Mouse (Mus musculus): ENCODE data around the gene Mmrn1. TPM values are rescaled to one million over a fixed set of nuclear protein-coding genes. Genes with fewer than 3 reads are reported as not detected.

Gene Mmrn1
- polyA plus RNA-seq, 1 experiment from 2014 or later = 7.3 TPM

GRCm38 (mm10) chr6:60950415-60950814, 25.6 kb downstream of the Mmrn1 start:
- H3K27ac ChIP-seq (ENCODE audit: low read depth, low read length) = no peak overlapping the region
- H3K4me3 ChIP-seq (ENCODE audit: low read length) = no peak overlapping the region
- H3K27me3 ChIP-seq (ENCODE audit: control insufficient read depth, insufficient read depth, low read length) = no peaks in the 10 kb centered on the region
- H3K9me3 ChIP-seq (ENCODE audit: control insufficient read depth, low read length) = no peaks in the 10 kb centered on the region
- H3K4me1 ChIP-seq (ENCODE audit: control insufficient read depth, insufficient read depth, low read length) = no peaks in the 10 kb centered on the region
- no peak for ATAC-seq (ENCODE audit: low FRiP score, low TSS enrichment)
- H3K9ac ChIP-seq (ENCODE audit: low read depth, low read length) = no peak overlapping the region
- no peaks in the 10 kb centered on the region for H3K36me3 ChIP-seq (ENCODE audit: control insufficient read depth, insufficient read depth, low read length)
- no peak overlapping the region for H3K4me2 ChIP-seq (replicated peaks; ENCODE audit: low read depth, low read length)
- 72% methylated on average over 3 of the region's 3 CpGs for WGBS

GRCm38 (mm10) chr6:60961285-60961684, 36.5 kb downstream of the Mmrn1 start:
- H3K27ac ChIP-seq (ENCODE audit: low read depth, low read length) = no peak overlapping the region
- no peaks in the 10 kb centered on the region for H3K27me3 ChIP-seq (ENCODE audit: control insufficient read depth, insufficient read depth, low read length)
- 88% methylated on average over 2 of the region's 2 CpGs for WGBS
- no peaks in the 10 kb centered on the region for H3K9me3 ChIP-seq (ENCODE audit: control insufficient read depth, low read length)
- no peaks in the 10 kb centered on the region for H3K4me1 ChIP-seq (ENCODE audit: control insufficient read depth, insufficient read depth, low read length)
- H3K36me3 ChIP-seq (ENCODE audit: control insufficient read depth, insufficient read depth, low read length) = no peaks in the 10 kb centered on the region
- H3K9ac ChIP-seq (ENCODE audit: low read depth, low read length) = no peak overlapping the region
- H3K4me3 ChIP-seq (ENCODE audit: low read length) = no peak overlapping the region
- no peak for ATAC-seq (ENCODE audit: low FRiP score, low TSS enrichment)
- no peak overlapping the region for H3K4me2 ChIP-seq (replicated peaks; ENCODE audit: low read depth, low read length)

- no peak overlapping the region for H3K9ac ChIP-seq (ENCODE audit: low read depth, low read length)
- no peaks in the 10 kb centered on the region for H3K36me3 ChIP-seq (ENCODE audit: control insufficient read depth, insufficient read depth, low read length)
- H3K4me3 ChIP-seq (ENCODE audit: low read length) = no peak overlapping the region
- H3K27ac ChIP-seq (ENCODE audit: low read depth, low read length) = no peak overlapping the region
- ATAC-seq (ENCODE audit: low FRiP score, low TSS enrichment) = no peak
- no peaks in the 10 kb centered on the region for H3K9me3 ChIP-seq (ENCODE audit: control insufficient read depth, low read length)
- no peaks in the 10 kb centered on the region for H3K27me3 ChIP-seq (ENCODE audit: control insufficient read depth, insufficient read depth, low read length)
- H3K4me1 ChIP-seq (ENCODE audit: control insufficient read depth, insufficient read depth, low read length) = no peaks in the 10 kb centered on the region
- WGBS = 59% methylated on average over 2 of the region's 2 CpGs
- H3K4me2 ChIP-seq (replicated peaks; ENCODE audit: low read depth, low read length) = no peak overlapping the region
These were observed 37.1 kb downstream of the Mmrn1 start for GRCm38 (mm10) chr6:60961838-60962237.

GRCm38 (mm10) chr6:60962668-60963067, 37.9 kb downstream of the Mmrn1 start:
- Histone ChIP-seq H3K27me3 (ENCODE audit: control insufficient read depth, insufficient read depth, low read length) (no peaks in the 10 kb centered on the region), H3K4me3 (ENCODE audit: low read length) (no peak overlapping the region), H3K36me3 (ENCODE audit: control insufficient read depth, insufficient read depth, low read length) (no peaks in the 10 kb centered on the region), H3K9me3 (ENCODE audit: control insufficient read depth, low read length) (no peaks in the 10 kb centered on the region), H3K4me2 (replicated peaks; ENCODE audit: low read depth, low read length) (no peak overlapping the region), H3K9ac (ENCODE audit: low read depth, low read length) (no peak overlapping the region), H3K27ac (ENCODE audit: low read depth, low read length) (no peak overlapping the region), H3K4me1 (ENCODE audit: control insufficient read depth, insufficient read depth, low read length) (no peaks in the 10 kb centered on the region)
- 84% methylated on average over 2 of the region's 2 CpGs for WGBS
- no peak for ATAC-seq (ENCODE audit: low FRiP score, low TSS enrichment)

- H3K27me3 ChIP-seq (ENCODE audit: control insufficient read depth, insufficient read depth, low read length) = no peaks in the 10 kb centered on the region
- no peak overlapping the region for H3K27ac ChIP-seq (ENCODE audit: low read depth, low read length)
- no peak overlapping the region for H3K9ac ChIP-seq (ENCODE audit: low read depth, low read length)
- WGBS = 46% methylated on average over 1 of the region's 1 CpGs
- H3K9me3 ChIP-seq (ENCODE audit: control insufficient read depth, low read length) = no peaks in the 10 kb centered on the region
- no peaks in the 10 kb centered on the region for H3K36me3 ChIP-seq (ENCODE audit: control insufficient read depth, insufficient read depth, low read length)
- H3K4me2 ChIP-seq (replicated peaks; ENCODE audit: low read depth, low read length) = no peak overlapping the region
- H3K4me1 ChIP-seq (ENCODE audit: control insufficient read depth, insufficient read depth, low read length) = no peaks in the 10 kb centered on the region
- ATAC-seq (ENCODE audit: low FRiP score, low TSS enrichment) = no peak
- no peak overlapping the region for H3K4me3 ChIP-seq (ENCODE audit: low read length)
These were observed 39.0 kb downstream of the Mmrn1 start for GRCm38 (mm10) chr6:60963726-60964125.

GRCm38 (mm10) chr6:60966931-60967330, 42.2 kb downstream of the Mmrn1 start:
- H3K9ac ChIP-seq (ENCODE audit: low read depth, low read length) = no peak overlapping the region

GRCm38 (mm10) chr6:60969407-60969806, 44.6 kb downstream of the Mmrn1 start:
- H3K4me2 ChIP-seq (replicated peaks; ENCODE audit: low read depth, low read length) = no peak overlapping the region
- no peak overlapping the region for H3K27ac ChIP-seq (ENCODE audit: low read depth, low read length)
- no peak for ATAC-seq (ENCODE audit: low FRiP score, low TSS enrichment)
- H3K9ac ChIP-seq (ENCODE audit: low read depth, low read length) = no peak overlapping the region
- WGBS = 87% methylated on average over 6 of the region's 6 CpGs
- H3K36me3 ChIP-seq (ENCODE audit: control insufficient read depth, insufficient read depth, low read length) = no peaks in the 10 kb centered on the region
- no peaks in the 10 kb centered on the region for H3K4me1 ChIP-seq (ENCODE audit: control insufficient read depth, insufficient read depth, low read length)
- no peak overlapping the region for H3K4me3 ChIP-seq (ENCODE audit: low read length)
- H3K9me3 ChIP-seq (ENCODE audit: control insufficient read depth, low read length) = no peaks in the 10 kb centered on the region
- H3K27me3 ChIP-seq (ENCODE audit: control insufficient read depth, insufficient read depth, low read length) = no peaks in the 10 kb centered on the region

More at GRCm38 (mm10) chr6:60966931-60967330, 42.2 kb downstream of the Mmrn1 start:
- H3K27me3 ChIP-seq (ENCODE audit: control insufficient read depth, insufficient read depth, low read length) = no peaks in the 10 kb centered on the region
- no peaks in the 10 kb centered on the region for H3K36me3 ChIP-seq (ENCODE audit: control insufficient read depth, insufficient read depth, low read length)
- ATAC-seq (ENCODE audit: low FRiP score, low TSS enrichment) = no peak
- H3K4me1 ChIP-seq (ENCODE audit: control insufficient read depth, insufficient read depth, low read length) = no peaks in the 10 kb centered on the region
- H3K4me3 ChIP-seq (ENCODE audit: low read length) = no peak overlapping the region
- H3K9me3 ChIP-seq (ENCODE audit: control insufficient read depth, low read length) = no peaks in the 10 kb centered on the region
- WGBS = 75% methylated on average over 4 of the region's 4 CpGs
- no peak overlapping the region for H3K4me2 ChIP-seq (replicated peaks; ENCODE audit: low read depth, low read length)
- H3K27ac ChIP-seq (ENCODE audit: low read depth, low read length) = no peak overlapping the region

GRCm38 (mm10) chr6:60970811-60971210, 46.0 kb downstream of the Mmrn1 start:
- no peak for ATAC-seq (ENCODE audit: low FRiP score, low TSS enrichment)

GRCm38 (mm10) chr6:60978610-60979009, 53.8 kb downstream of the Mmrn1 start:
- Histone ChIP-seq H3K36me3 (ENCODE audit: control insufficient read depth, insufficient read depth, low read length) (no peaks in the 10 kb centered on the region), H3K4me2 (replicated peaks; ENCODE audit: low read depth, low read length) (no peak overlapping the region), H3K4me1 (ENCODE audit: control insufficient read depth, insufficient read depth, low read length) (no peaks in the 10 kb centered on the region), H3K27me3 (ENCODE audit: control insufficient read depth, insufficient read depth, low read length) (no peaks in the 10 kb centered on the region), H3K9me3 (ENCODE audit: control insufficient read depth, low read length) (no peaks in the 10 kb centered on the region), H3K4me3 (ENCODE audit: low read length) (no peak overlapping the region), H3K27ac (ENCODE audit: low read depth, low read length) (peak overlapping the region; percentile 42; the same call in 1 of the 2 replicates), H3K9ac (ENCODE audit: low read depth, low read length) (no peak overlapping the region)
- ATAC-seq (ENCODE audit: low FRiP score, low TSS enrichment) = no peak
- 81% methylated on average over 1 of the region's 1 CpGs for WGBS

More at GRCm38 (mm10) chr6:60970811-60971210, 46.0 kb downstream of the Mmrn1 start:
- Histone ChIP-seq H3K4me3 (ENCODE audit: low read length) (no peak overlapping the region), H3K4me2 (replicated peaks; ENCODE audit: low read depth, low read length) (no peak overlapping the region), H3K9me3 (ENCODE audit: control insufficient read depth, low read length) (no peaks in the 10 kb centered on the region), H3K27me3 (ENCODE audit: control insufficient read depth, insufficient read depth, low read length) (no peaks in the 10 kb centered on the region), H3K9ac (ENCODE audit: low read depth, low read length) (no peak overlapping the region), H3K4me1 (ENCODE audit: control insufficient read depth, insufficient read depth, low read length) (no peaks in the 10 kb centered on the region), H3K27ac (ENCODE audit: low read depth, low read length) (no peak overlapping the region), H3K36me3 (ENCODE audit: control insufficient read depth, insufficient read depth, low read length) (no peaks in the 10 kb centered on the region)
- 88% methylated on average over 2 of the region's 2 CpGs for WGBS
